Mouse (Mus musculus): ENCODE measurements around the gene Zbtb9. TPM values are rescaled to one million over a fixed set of nuclear protein-coding genes. Genes with fewer than 3 reads are reported as not detected.

The Zbtb9 gene
- polyA plus RNA-seq, 1 experiment from 2014 or later: 13.6 TPM

DNA sequence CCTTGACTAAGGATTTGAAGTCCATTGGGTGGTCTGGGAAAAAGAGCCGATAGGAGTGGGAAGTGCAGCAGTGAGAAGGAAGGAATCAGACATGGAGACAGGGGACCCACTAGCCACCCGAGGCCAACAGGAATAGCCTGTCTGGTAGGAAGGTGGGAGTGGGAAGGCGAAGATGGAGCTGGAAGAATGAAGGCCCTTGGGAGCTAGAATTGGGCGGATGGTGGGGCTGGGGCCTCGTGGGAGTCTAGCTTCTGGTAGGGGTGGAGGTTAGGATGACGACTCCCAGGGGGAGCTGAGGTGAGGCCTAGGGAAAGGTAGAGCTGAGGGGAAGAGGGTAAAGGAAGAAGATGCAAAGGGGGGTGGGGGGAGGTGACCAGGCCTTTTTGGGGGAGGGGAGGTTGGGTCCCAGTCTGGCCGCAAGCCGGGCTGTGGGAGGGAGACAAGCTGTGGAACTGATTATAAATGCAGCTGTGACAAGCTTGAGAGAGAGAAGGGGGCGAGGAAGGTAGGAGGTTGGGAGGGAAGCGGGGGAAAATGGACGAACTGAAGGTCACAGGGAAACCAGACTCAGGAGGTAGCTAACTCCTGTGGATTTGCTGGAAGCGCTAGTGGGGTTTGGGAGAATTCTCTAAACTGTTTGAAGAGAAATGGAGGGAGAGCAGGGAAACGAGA lies 27.0 kb upstream of the Zbtb9 start:
- DNase-seq (ENCODE audit: low spot score, missing footprints) (peak; percentile 83), ATAC-seq (ENCODE audit: low FRiP score) (no peak)
- Histone ChIP-seq H3K4me2 (peak overlapping the region; percentile 78), H3K9ac (ENCODE audit: low read length) (peak overlapping the region; percentile 71), H3K4me1 (ENCODE audit: control insufficient read depth, insufficient read depth, low read length) (peaks cover 53% of the 10 kb centered on the region), H3K9me3 (ENCODE audit: control insufficient read depth, low read length) (no peaks in the 10 kb centered on the region), H3K36me3 (ENCODE audit: control insufficient read depth, insufficient read depth, low read length) (no peaks in the 10 kb centered on the region), H3K27ac (ENCODE audit: low read depth, low read length) (peak overlapping the region; percentile 52), H3K4me3 (ENCODE audit: low read depth, low read length) (peak overlapping the region; percentile 28), H3K27me3 (ENCODE audit: control insufficient read depth, insufficient read depth, low read length) (no peaks in the 10 kb centered on the region)
- WGBS: 19% methylated on average over 13 of the region's 13 CpGs

DNA sequence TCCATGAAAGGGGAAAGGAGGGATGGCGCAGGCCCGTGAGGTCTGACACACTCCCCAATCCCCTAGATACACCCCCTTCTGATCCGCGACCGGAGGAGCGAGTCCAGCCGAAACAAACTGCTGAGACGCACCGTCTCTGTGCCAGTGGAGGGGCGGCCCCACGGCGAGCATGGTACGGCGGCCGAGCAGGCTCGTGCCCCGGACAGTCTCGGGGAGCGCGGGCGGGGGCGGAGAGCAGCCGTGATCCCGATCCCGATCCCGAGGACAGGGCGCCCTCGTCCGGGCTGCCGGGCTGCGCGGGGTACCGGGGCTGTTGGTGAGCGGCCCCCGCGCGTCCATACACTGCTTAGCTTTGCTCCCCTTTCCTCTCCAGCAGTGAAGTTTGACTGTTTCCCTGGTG lies 26.4 kb upstream of the Zbtb9 start:
- DNase-seq (ENCODE audit: low spot score, missing footprints) (peak; percentile 94), ATAC-seq (ENCODE audit: low FRiP score) (peak; percentile 36)
- peak overlapping the region; percentile 52 for H3K27ac ChIP-seq (ENCODE audit: low read depth, low read length)
- H3K9ac ChIP-seq (ENCODE audit: low read length): peak overlapping the region; percentile 71
- peak overlapping the region; percentile 78 for H3K4me2 ChIP-seq
- H3K27me3 ChIP-seq (ENCODE audit: control insufficient read depth, insufficient read depth, low read length): no peaks in the 10 kb centered on the region
- H3K4me3 ChIP-seq (ENCODE audit: low read depth, low read length): peak overlapping the region; percentile 28
- H3K36me3 ChIP-seq (ENCODE audit: control insufficient read depth, insufficient read depth, low read length): no peaks in the 10 kb centered on the region
- H3K9me3 ChIP-seq (ENCODE audit: control insufficient read depth, low read length): no peaks in the 10 kb centered on the region
- peaks cover 57% of the 10 kb centered on the region for H3K4me1 ChIP-seq (ENCODE audit: control insufficient read depth, insufficient read depth, low read length)
- under 1% methylated on average over 35 of the region's 37 CpGs for WGBS

DNA sequence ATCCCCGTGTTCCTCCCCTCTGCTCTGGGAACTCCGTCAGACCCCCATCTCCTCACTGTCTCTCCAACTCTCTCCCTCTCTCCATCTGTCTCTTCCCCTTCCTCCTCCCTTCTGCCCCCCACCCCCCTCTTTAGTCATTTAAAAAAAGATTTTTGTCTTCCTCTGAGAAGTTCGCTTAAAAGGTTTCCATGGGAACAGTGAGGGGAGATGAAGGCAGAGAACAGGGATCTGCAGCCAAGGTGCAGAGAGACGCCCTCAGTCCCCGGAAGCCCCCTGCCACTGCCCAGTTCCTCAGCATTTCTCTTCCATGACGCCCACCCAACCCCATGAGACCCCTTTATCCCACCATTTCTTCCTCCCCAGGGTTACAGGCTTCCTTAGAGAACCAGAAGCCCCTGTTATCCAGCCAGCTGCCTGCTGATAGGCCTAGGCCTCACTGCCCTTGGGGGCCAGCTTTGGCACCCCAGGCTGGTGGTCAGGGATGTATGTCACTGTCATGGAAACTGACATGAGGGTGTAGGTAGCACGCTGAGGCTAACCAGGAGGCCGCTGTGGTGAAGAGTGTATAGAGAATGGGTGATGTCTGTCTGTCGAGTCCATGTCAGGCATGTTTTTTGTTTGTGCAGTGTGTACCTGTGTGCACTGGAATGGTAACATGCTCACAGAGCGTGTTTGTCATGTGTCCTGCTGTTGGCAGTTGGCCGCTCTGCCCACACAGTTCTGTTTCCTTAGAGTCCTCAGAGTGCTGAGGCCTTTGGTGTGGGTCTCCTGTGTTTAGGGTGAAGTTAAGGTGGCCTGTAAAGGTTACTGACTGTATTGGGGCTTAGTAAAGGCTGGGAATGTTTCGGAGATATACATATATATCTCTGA lies 25.5 kb upstream of the Zbtb9 start:
- peak overlapping the region; percentile 71; the same call in 1 of the 2 replicates for H3K9ac ChIP-seq (ENCODE audit: low read length)
- no peaks in the 10 kb centered on the region for H3K27me3 ChIP-seq (ENCODE audit: control insufficient read depth, insufficient read depth, low read length)
- DNase-seq (ENCODE audit: low spot score, missing footprints) (peak; percentile 91), ATAC-seq (ENCODE audit: low FRiP score) (no peak)
- H3K4me1 ChIP-seq (ENCODE audit: control insufficient read depth, insufficient read depth, low read length): peaks cover 60% of the 10 kb centered on the region
- 26% methylated on average over 12 of the region's 12 CpGs for WGBS
- H3K36me3 ChIP-seq (ENCODE audit: control insufficient read depth, insufficient read depth, low read length): no peaks in the 10 kb centered on the region
- H3K9me3 ChIP-seq (ENCODE audit: control insufficient read depth, low read length): no peaks in the 10 kb centered on the region
- H3K4me2 ChIP-seq: peak overlapping the region; percentile 78
- H3K4me3 ChIP-seq (ENCODE audit: low read depth, low read length): peak overlapping the region; percentile 28
- H3K27ac ChIP-seq (ENCODE audit: low read depth, low read length): peak overlapping the region; percentile 52

DNA sequence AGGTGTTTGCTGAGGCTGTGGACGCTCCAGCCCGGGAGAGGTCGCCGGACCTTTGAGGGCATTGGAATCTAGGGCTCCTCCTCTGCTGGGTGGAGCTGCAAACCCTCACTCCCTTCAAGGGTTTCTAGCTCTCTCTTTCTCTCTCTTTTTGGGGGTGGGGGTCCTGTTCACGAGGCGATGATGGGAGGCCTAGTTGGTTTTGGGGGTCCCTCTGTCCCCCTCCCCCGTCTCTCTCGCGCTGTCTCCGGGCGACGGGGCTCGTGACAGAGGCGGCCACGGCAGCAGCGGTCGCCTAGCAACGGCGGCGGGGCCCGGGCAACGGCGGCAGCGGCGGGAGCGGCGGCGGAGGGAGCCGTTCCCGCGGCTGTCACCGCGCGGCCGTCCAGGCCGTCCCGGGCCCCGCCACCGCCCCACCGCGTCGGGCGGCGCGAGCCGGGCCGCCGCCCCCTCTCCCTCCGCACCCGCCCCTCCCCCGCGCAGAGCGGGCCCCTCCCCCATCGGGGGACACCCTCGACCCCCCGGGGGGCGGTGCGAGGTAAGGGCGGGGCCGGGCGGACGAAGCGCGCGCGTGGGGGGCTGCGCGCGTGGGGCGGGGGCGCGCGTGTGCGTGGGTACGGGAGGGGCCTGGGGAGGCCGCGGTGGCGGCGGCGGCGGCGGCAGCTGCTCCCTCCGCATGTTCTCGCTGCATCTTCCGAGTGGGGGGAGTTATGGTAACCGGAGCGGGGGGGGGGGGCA lies 24.5 kb upstream of the Zbtb9 start:
- Histone ChIP-seq H3K27ac (ENCODE audit: low read depth, low read length) (peak overlapping the region; percentile 69), H3K9ac (ENCODE audit: low read length) (peak overlapping the region; percentile 82), H3K9me3 (ENCODE audit: control insufficient read depth, low read length) (no peaks in the 10 kb centered on the region), H3K4me2 (peak overlapping the region; percentile 100), H3K36me3 (ENCODE audit: control insufficient read depth, insufficient read depth, low read length) (no peaks in the 10 kb centered on the region), H3K4me3 (ENCODE audit: low read depth, low read length) (peak overlapping the region; percentile 79), H3K27me3 (ENCODE audit: control insufficient read depth, insufficient read depth, low read length) (no peaks in the 10 kb centered on the region), H3K4me1 (ENCODE audit: control insufficient read depth, insufficient read depth, low read length) (peaks cover 70% of the 10 kb centered on the region)
- ATAC-seq (ENCODE audit: low FRiP score) (no peak), DNase-seq (ENCODE audit: low spot score, missing footprints) (peak; percentile 95)
- WGBS: 0% methylated on average over 16 of the region's 87 CpGs

DNA sequence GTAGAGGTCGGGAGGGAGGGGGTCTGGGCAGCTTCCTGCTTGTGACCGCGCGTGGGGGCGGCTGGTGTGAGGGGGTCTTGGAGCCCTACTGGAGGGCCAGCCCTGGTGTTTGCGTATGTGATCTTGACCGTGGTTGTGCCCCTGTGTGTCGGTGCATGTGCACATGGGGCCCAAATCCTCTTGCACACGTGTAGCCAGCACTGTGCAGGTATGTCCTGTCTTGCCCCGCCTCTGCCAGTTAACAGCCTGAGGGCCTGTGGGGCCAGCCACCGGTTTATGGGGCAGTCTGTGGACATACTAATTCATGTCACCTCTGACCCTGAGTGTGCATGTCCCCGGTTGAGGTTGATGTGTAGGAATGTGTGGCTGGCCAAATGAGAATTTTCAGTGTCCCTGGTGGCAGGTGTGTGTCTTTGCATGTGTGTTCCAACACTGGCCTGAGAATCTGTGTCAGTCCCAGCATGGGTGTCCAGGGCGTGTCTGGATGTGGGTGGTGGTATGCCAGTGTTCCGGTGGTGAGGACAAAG lies 23.9 kb upstream of the Zbtb9 start:
- H3K9me3 ChIP-seq (ENCODE audit: control insufficient read depth, low read length): no peaks in the 10 kb centered on the region
- peaks cover 76% of the 10 kb centered on the region for H3K4me1 ChIP-seq (ENCODE audit: control insufficient read depth, insufficient read depth, low read length)
- 5% methylated on average over 13 of the region's 14 CpGs for WGBS
- peak overlapping the region; percentile 69 for H3K27ac ChIP-seq (ENCODE audit: low read depth, low read length)
- ATAC-seq (ENCODE audit: low FRiP score): peak; percentile 12; the same call in 1 of the 2 replicates
- H3K4me3 ChIP-seq (ENCODE audit: low read depth, low read length): peak overlapping the region; percentile 79
- no peaks in the 10 kb centered on the region for H3K27me3 ChIP-seq (ENCODE audit: control insufficient read depth, insufficient read depth, low read length)
- H3K9ac ChIP-seq (ENCODE audit: low read length): peak overlapping the region; percentile 82
- H3K36me3 ChIP-seq (ENCODE audit: control insufficient read depth, insufficient read depth, low read length): no peaks in the 10 kb centered on the region
- H3K4me2 ChIP-seq: peak overlapping the region; percentile 100
- peak; percentile 92 for DNase-seq (ENCODE audit: low spot score, missing footprints)

DNA sequence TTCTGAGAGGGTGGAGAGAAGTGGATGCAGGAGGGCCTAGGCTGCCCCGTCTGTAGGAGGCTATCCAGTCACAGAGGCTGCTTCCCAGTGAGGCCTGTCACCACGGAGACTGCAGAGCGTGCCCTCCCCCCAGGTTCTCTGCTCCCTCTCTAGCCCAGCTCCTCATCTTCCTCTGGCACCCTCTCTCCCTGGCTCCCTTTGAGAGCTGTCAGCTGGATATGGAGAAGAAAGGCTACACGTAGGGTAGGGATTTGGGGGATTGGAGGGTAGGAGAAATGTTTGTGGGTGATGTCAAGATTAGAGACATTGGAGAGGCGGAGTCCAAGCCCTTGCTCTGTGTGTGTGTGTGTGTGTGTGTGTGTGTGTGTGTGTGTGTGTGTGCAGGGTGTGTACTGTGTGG lies 23.1 kb upstream of the Zbtb9 start:
- DNase-seq (ENCODE audit: low spot score, missing footprints) (no peak), ATAC-seq (ENCODE audit: low FRiP score) (no peak)
- Histone ChIP-seq H3K36me3 (ENCODE audit: control insufficient read depth, insufficient read depth, low read length) (no peaks in the 10 kb centered on the region), H3K27ac (ENCODE audit: low read depth, low read length) (no peak overlapping the region), H3K4me2 (peak overlapping the region; percentile 100), H3K4me3 (ENCODE audit: low read depth, low read length) (no peak overlapping the region), H3K9me3 (ENCODE audit: control insufficient read depth, low read length) (no peaks in the 10 kb centered on the region), H3K4me1 (ENCODE audit: control insufficient read depth, insufficient read depth, low read length) (peaks cover 76% of the 10 kb centered on the region), H3K9ac (ENCODE audit: low read length) (no peak overlapping the region), H3K27me3 (ENCODE audit: control insufficient read depth, insufficient read depth, low read length) (no peaks in the 10 kb centered on the region)
- WGBS: 25% methylated on average over 5 of the region's 5 CpGs

DNA sequence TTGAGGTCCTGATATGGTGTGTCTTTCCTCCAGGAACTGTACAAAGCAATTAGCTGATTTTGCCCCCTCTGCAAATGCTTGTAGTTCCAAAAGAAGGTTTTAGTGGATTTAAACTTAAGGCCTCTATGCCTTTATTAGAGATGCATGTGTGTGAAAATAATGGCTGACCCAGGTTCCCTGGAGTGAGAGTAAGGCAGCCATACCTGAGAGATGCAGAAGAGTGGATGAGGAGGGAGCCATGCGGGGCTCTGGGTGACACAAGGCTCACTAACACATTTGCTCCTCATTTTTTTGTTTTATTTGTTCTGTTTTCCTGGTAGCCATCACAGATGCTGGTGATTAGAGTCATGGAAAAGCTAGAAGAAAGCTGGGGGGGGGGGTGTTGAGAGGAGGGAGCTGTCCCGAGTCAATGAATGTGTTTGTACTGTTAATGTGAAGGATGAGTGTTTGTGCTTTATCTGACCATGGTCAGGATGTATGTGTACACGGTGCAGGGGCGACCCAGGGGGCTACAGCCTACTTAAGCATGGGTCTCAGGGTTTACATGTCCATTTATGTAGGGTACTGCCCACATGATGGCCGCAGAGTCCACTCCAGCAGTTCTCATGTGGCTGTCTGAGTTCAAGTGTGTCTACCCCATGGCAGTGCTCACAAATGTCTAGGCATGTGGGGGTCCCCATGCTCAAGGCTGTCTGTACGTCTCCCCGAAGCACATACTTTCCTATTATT lies 22.2 kb upstream of the Zbtb9 start:
- 31% methylated on average over 7 of the region's 7 CpGs for WGBS

DNA sequence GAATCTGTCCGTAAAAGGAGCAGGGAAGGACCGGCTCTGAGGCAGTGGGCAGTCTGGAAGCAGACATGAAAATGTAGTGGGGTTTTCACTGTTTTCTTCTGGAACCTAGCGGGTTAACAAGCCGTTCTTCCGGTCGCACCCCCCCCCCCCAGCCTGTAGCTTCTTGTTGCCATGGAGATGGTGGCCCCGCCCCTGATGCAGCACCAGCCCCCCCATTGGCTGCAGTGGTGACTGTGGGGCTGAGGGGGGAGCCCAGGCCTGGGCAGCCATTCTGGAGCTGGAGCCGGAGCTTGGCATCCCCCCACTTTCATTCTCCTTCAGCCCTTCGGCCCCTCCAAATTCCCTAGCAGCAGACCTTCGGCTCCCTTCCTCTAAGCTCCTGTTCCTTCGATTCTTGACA lies 21.6 kb upstream of the Zbtb9 start:
- peaks cover 66% of the 10 kb centered on the region for H3K4me1 ChIP-seq (ENCODE audit: control insufficient read depth, insufficient read depth, low read length)
- peak overlapping the region; percentile 41 for H3K4me3 ChIP-seq (ENCODE audit: low read depth, low read length)

More for the DNA sequence above, 22.2 kb upstream of the Zbtb9 start:
- H3K4me2 ChIP-seq: peak overlapping the region; percentile 82
- H3K36me3 ChIP-seq (ENCODE audit: control insufficient read depth, insufficient read depth, low read length): no peaks in the 10 kb centered on the region
- ATAC-seq (ENCODE audit: low FRiP score) (no peak), DNase-seq (ENCODE audit: low spot score, missing footprints) (peak; percentile 81)
- no peaks in the 10 kb centered on the region for H3K27me3 ChIP-seq (ENCODE audit: control insufficient read depth, insufficient read depth, low read length)
- peak overlapping the region; percentile 41 for H3K4me3 ChIP-seq (ENCODE audit: low read depth, low read length)
- peaks cover 72% of the 10 kb centered on the region for H3K4me1 ChIP-seq (ENCODE audit: control insufficient read depth, insufficient read depth, low read length)
- H3K9ac ChIP-seq (ENCODE audit: low read length): peak overlapping the region; percentile 54
- H3K9me3 ChIP-seq (ENCODE audit: control insufficient read depth, low read length): no peaks in the 10 kb centered on the region
- H3K27ac ChIP-seq (ENCODE audit: low read depth, low read length): peak overlapping the region; percentile 59

More for the DNA sequence above, 21.6 kb upstream of the Zbtb9 start:
- Histone ChIP-seq H3K4me2 (peak overlapping the region; percentile 82), H3K9me3 (ENCODE audit: control insufficient read depth, low read length) (no peaks in the 10 kb centered on the region), H3K27ac (ENCODE audit: low read depth, low read length) (peak overlapping the region; percentile 59), H3K27me3 (ENCODE audit: control insufficient read depth, insufficient read depth, low read length) (no peaks in the 10 kb centered on the region), H3K36me3 (ENCODE audit: control insufficient read depth, insufficient read depth, low read length) (peaks cover 3% of the 10 kb centered on the region; the same call in 1 of the 2 replicates), H3K9ac (ENCODE audit: low read length) (peak overlapping the region; percentile 74)
- 0% methylated on average over 11 of the region's 11 CpGs for WGBS
- ATAC-seq (ENCODE audit: low FRiP score) (peak; percentile 72), DNase-seq (ENCODE audit: low spot score, missing footprints) (peak; percentile 98)
